Mouse (Mus musculus): ENCODE measurements around the gene Olfr476. TPM values are rescaled to one million over a fixed set of nuclear protein-coding genes. Genes with fewer than 3 reads are reported as not detected.
"Not testable (repeated sequence)": the region's sequence is repeated elsewhere in the genome, so short reads cannot be mapped to it uniquely, and the experiment has no call there.

Olfr476 gene
- not detected for total RNA-seq (2021)
- long read RNA-seq, experiment 1, result 0 reads
- long read RNA-seq, experiment 2, result 0 reads

DNA sequence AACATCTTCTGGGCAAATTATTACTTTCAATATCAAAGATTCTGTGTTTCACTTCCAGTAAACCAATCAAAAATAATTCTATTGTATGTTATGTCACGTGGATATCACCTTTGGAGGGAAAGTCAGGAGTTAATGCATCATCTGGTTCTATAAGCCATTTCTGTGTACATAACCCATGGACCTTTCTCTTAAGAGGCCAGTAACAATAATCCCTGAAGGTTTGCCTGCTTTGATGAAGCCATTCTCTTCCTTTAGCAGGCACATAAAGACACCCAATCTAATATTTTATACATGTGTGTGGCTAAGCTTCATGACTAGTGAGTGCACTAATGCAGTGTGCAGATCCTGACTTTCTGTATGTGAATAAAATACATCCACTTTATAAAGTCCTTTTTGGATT is at the start of gene Olfr476:
Gene Olfr476 (plus strand): TSS at position 301 of the 400 bp plus-strand sequence.
- no peak for DNase-seq

- DNase-seq, result no peak
Observed at GRCm38 (mm10) chr7:107930146-107930545, 34.5 kb upstream of the Olfr476 start, which contains the start of gene Olfr473. TSS of gene Olfr473 (plus strand) at chr7:107930446.

DNA sequence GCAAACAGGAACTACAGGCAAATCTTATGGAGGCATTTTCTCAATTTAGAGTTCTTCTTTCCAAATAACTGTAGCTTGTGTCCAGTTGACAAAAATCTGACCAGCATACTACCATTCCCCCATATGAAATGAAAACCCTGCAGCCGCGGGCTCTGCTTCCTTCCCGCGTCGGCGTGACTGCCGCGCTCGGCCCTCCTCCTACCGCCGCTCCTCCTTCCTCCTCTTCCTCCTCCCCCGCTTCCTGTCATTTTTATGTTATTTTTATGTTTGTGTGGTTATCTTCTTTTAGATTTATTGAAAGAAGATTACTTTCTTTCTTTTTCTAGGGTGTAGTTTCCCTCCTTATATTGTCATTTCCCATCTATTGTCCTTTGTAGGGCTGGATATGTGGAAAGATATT is 12.1 kb upstream of the Olfr476 start:
- DNase-seq, result not testable (repeated sequence)

- DNase-seq, result no peak
Observed at GRCm38 (mm10) chr7:107954343-107954742, 10.3 kb upstream of the Olfr476 start, which contains the start of gene Olfr474. TSS of gene Olfr474 (plus strand) at chr7:107954643.

DNA sequence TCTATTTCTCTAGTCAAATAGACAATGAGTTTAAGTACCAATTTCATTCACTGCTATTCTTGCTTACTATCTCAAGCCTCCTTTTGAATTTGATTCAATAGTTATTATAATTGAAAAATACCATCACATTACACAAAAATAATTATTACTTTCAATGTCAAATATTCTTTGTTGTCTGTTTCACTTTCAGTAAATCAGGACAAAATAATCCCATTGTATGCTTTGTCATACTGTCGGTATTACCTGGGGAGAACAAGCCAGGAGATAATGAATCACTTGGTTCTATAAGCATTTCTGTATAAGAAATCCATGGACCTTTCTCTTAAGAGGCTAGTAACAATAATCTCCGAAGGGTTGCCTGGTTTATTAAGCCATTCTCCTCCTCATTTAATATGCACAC is 21.8 kb downstream of the Olfr476 start, which contains the start of gene Olfr477:
Gene Olfr477 (plus strand): TSS at position 301 of the 400 bp plus-strand sequence.
- DNase-seq, result no peak

DNA sequence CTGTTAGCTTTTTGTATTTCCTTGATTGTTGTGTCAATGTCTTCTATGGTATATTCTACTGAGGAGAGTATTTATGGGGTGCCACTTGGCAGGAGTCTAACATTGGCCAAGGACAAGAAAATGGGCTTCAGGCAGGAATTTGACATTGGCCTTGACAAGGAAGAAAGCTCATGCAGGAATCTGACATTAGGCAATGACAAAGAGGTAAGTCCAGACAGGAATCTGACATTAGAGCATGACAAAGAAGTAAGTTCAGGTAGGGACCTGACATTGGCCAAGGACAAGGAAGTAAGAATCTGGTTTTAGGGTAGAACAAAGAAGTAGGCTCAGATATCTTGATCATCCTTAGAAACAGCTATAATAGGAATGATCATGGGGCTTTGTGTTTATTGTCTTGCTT is 49.7 kb downstream of the Olfr476 start:
- not testable (repeated sequence) for DNase-seq

Other genes starting within 250 kb of the Olfr476 start
- not detected for gene Cyb5r2, start 206.8 kb upstream of the Olfr476 start, total RNA-seq (2021)
- gene Ovch2, start 163.6 kb upstream of the Olfr476 start, total RNA-seq (2021), result not detected
- gene Olfr467, start 152.5 kb upstream of the Olfr476 start, total RNA-seq (2021), result not detected
- not detected for gene Olfr469, start 139.3 kb upstream of the Olfr476 start, total RNA-seq (2021)
- not detected for gene Olfr470, start 117.3 kb upstream of the Olfr476 start, total RNA-seq (2021)
- gene Olfr472, start 66.9 kb upstream of the Olfr476 start, total RNA-seq (2021), result not detected
- gene Olfr473, start 34.4 kb upstream of the Olfr476 start, total RNA-seq (2021), result not detected
- gene Olfr474, start 10.2 kb upstream of the Olfr476 start, total RNA-seq (2021), result not detected
- gene Olfr477, start 21.9 kb downstream of the Olfr476 start, total RNA-seq (2021), result not detected
- gene Olfr478, start 69.2 kb downstream of the Olfr476 start, total RNA-seq (2021), result not detected
- gene Olfr479, start 85.9 kb downstream of the Olfr476 start, total RNA-seq (2021), result not detected
- not detected for gene Olfr480, start 102.5 kb downstream of the Olfr476 start, total RNA-seq (2021)
- not detected for gene Olfr481, start 115.1 kb downstream of the Olfr476 start, total RNA-seq (2021)
- 1 to 10 TPM; 1.1 to 1.5 TPM for gene Olfr482, start 132.8 kb downstream of the Olfr476 start, total RNA-seq (2021)
- gene Olfr483, start 136.0 kb downstream of the Olfr476 start, total RNA-seq (2021), result not detected
- not detected for gene Olfr484, start 162.6 kb downstream of the Olfr476 start, total RNA-seq (2021)
- not detected for gene Olfr485, start 195.1 kb downstream of the Olfr476 start, total RNA-seq (2021)
- not detected for gene Olfr486, start 207.9 kb downstream of the Olfr476 start, total RNA-seq (2021)
- not detected for gene Olfr487, start 249.8 kb downstream of the Olfr476 start, total RNA-seq (2021)